20 mouse cellular contexts compared by ENCODE assay signal in genomic region chr11:107017339-107017886, GRCm38 (mm10). TPM values are rescaled to one million over a fixed set of nuclear protein-coding genes. Genes with fewer than 3 reads are reported as not detected.
DNase-seq lines count a peak whose midpoint lies in the region; ATAC-seq and TF ChIP-seq lines count a peak whose summit lies in the region.
"Had no signal": no experiment of that assay in that cellular context is flagged by ENCODE, and none has a peak within 500 bp of the region (broad histone marks: within the 10 kb centered on the region; RNA-seq: fewer than 3 reads in every experiment).

No protein-coding gene starts in this region.

- no peaks in the 10 kb centered on the region for H3K4me1 ChIP-seq in intestine, postnatal 0 days (replicated peaks; ENCODE audit: control insufficient read depth, insufficient read depth, low read length)
- peaks cover 5% of the 10 kb centered on the region; the same call in 1 of the 2 replicates for H3K4me1 ChIP-seq in intestine, embryonic 15.5 days (replicated peaks)
- peaks cover 13% of the 10 kb centered on the region for H3K4me1 ChIP-seq in liver, adult 2 months (ENCODE audit: control insufficient read depth, insufficient read depth, low read length)
- no peaks in the 10 kb centered on the region for H3K4me1 ChIP-seq in liver, embryonic 11.5 days (replicated peaks; ENCODE audit: control insufficient read depth, insufficient read depth, low read length)
- H3K4me1 ChIP-seq in lung, postnatal 0 days (ENCODE audit: insufficient read depth, low read depth, low read length) = no peaks in the 10 kb centered on the region
- no peaks in the 10 kb centered on the region for H3K4me1 ChIP-seq in stomach, postnatal 0 days (replicated peaks; ENCODE audit: control insufficient read depth, insufficient read depth)
- H3K4me1 ChIP-seq: embryonic facial prominence, embryonic 13.5 days; forebrain, embryonic 12.5 days; heart, embryonic 12.5 days had no signal

- peak; percentile 40 for TF ChIP-seq CTCF in intestine, postnatal 0 days (IDR thresholded peaks at IDR 0.05; ENCODE audit: low read depth)
- 0 out of 2 replicates have a peak, but pooled peaks have one; percentile 9 for TF ChIP-seq CTCF in liver, adult 2 months (IDR thresholded peaks at IDR 0.05; ENCODE audit: low read depth, low read length)
- TF ChIP-seq CTCF in lung, postnatal 0 days (IDR thresholded peaks at IDR 0.05) = peak; percentile 37
- TF ChIP-seq CTCF in stomach, postnatal 0 days (IDR thresholded peaks at IDR 0.05; ENCODE audit: low read depth) = peak; percentile 50

- no peaks in the 10 kb centered on the region for H3K27me3 ChIP-seq in intestine, postnatal 0 days (replicated peaks; ENCODE audit: control insufficient read depth, insufficient read depth, low read length)
- no peaks in the 10 kb centered on the region for H3K27me3 ChIP-seq in intestine, embryonic 15.5 days (replicated peaks)
- H3K27me3 ChIP-seq in liver, adult 2 months (ENCODE audit: control insufficient read depth, insufficient read depth, low read length) = no peaks in the 10 kb centered on the region
- no peaks in the 10 kb centered on the region for H3K27me3 ChIP-seq in liver, embryonic 11.5 days (replicated peaks; ENCODE audit: control insufficient read depth, insufficient read depth, low read length)
- H3K27me3 ChIP-seq in lung, postnatal 0 days (replicated peaks; ENCODE audit: insufficient read depth, low read length) = no peaks in the 10 kb centered on the region
- H3K27me3 ChIP-seq in stomach, postnatal 0 days (ENCODE audit: control insufficient read depth, insufficient read depth, low read length) = no peaks in the 10 kb centered on the region
- H3K27me3 ChIP-seq: embryonic facial prominence, embryonic 13.5 days; forebrain, embryonic 12.5 days; heart, embryonic 12.5 days had no signal

- ATAC-seq in intestine, postnatal 0 days = no peak
- no peak for ATAC-seq in intestine, embryonic 15.5 days
- ATAC-seq in liver, embryonic 11.5 days (replicated peaks; ENCODE audit: low FRiP score) = no peak
- ATAC-seq in lung, postnatal 0 days = no peak
- ATAC-seq in stomach, postnatal 0 days (ENCODE audit: low FRiP score, low TSS enrichment) = no peak
- ATAC-seq: forebrain, embryonic 16.5 days had no signal

- no peaks in the 10 kb centered on the region for H3K36me3 ChIP-seq in intestine, postnatal 0 days (ENCODE audit: control insufficient read depth, insufficient read depth)
- no peaks in the 10 kb centered on the region for H3K36me3 ChIP-seq in intestine, embryonic 15.5 days
- H3K36me3 ChIP-seq in liver, adult 2 months (ENCODE audit: control insufficient read depth, insufficient read depth, low read length) = no peaks in the 10 kb centered on the region
- H3K36me3 ChIP-seq in liver, embryonic 11.5 days (ENCODE audit: control insufficient read depth, insufficient read depth, low read length) = no peaks in the 10 kb centered on the region
- no peaks in the 10 kb centered on the region for H3K36me3 ChIP-seq in lung, postnatal 0 days (ENCODE audit: insufficient read depth, low read length)
- H3K36me3 ChIP-seq in stomach, postnatal 0 days (ENCODE audit: control insufficient read depth, insufficient read depth, low read length) = no peaks in the 10 kb centered on the region
- H3K36me3 ChIP-seq: embryonic facial prominence, embryonic 13.5 days; forebrain, embryonic 12.5 days; heart, embryonic 12.5 days; hindbrain, embryonic 10.5 days had no signal

- no peak overlapping the region for H3K27ac ChIP-seq in intestine, postnatal 0 days (ENCODE audit: low read depth, low read length)
- no peak overlapping the region for H3K27ac ChIP-seq in intestine, embryonic 15.5 days
- H3K27ac ChIP-seq in liver, adult 2 months (replicated peaks; ENCODE audit: insufficient read depth, low read depth, low read length) = peak overlapping the region; percentile 49
- no peak overlapping the region for H3K27ac ChIP-seq in liver, embryonic 11.5 days (ENCODE audit: low read depth, low read length)
- H3K27ac ChIP-seq in lung, postnatal 0 days (ENCODE audit: low read length) = no peak overlapping the region
- H3K27ac ChIP-seq in stomach, postnatal 0 days (replicated peaks) = no peak overlapping the region
- H3K27ac ChIP-seq: embryonic facial prominence, embryonic 13.5 days; forebrain, embryonic 12.5 days; hindbrain, embryonic 10.5 days; hindbrain, embryonic 14.5 days had no signal

- TF ChIP-seq POLR2A in liver, adult 2 months (IDR thresholded peaks at IDR 0.05; ENCODE audit: extremely low read depth, insufficient read depth, low read length) = no peak

- no peak overlapping the region for H3K4me3 ChIP-seq in intestine, postnatal 0 days (ENCODE audit: low read depth, low read length)
- no peak overlapping the region for H3K4me3 ChIP-seq in intestine, embryonic 15.5 days (replicated peaks)
- no peak overlapping the region for H3K4me3 ChIP-seq in liver, adult 2 months (ENCODE audit: insufficient read depth, low read depth, low read length)
- no peak overlapping the region for H3K4me3 ChIP-seq in liver, embryonic 11.5 days (ENCODE audit: low read depth, low read length)
- no peak overlapping the region for H3K4me3 ChIP-seq in lung, postnatal 0 days (ENCODE audit: low read depth, low read length)
- H3K4me3 ChIP-seq in stomach, postnatal 0 days (ENCODE audit: low read depth, low read length) = no peak overlapping the region
- H3K4me3 ChIP-seq: embryonic facial prominence, embryonic 13.5 days; forebrain, embryonic 12.5 days; heart, embryonic 12.5 days; hindbrain, embryonic 10.5 days had no signal

- peak; percentile 55 for DNase-seq in liver, adult 2 months (ENCODE audit: extremely low read depth, low read depth, low spot score)
- no peak for DNase-seq in liver, embryonic 11.5 days (ENCODE audit: low spot score)
- DNase-seq in lung, postnatal 0 days (ENCODE audit: low spot score) = peak; percentile 20
- no peak for DNase-seq in lung, adult 18-20 months
- DNase-seq in stomach, postnatal 0 days (ENCODE audit: low spot score) = no peak
- no peak for DNase-seq in adrenal gland, adult 2 months
- DNase-seq: adrenal gland, postnatal 14 days; cerebellum, adult 18-20 months; cerebellum, adult 9-11 months; cerebellum, postnatal 36 days; gastrocnemius, postnatal 25 days had no signal

- no peak overlapping the region for H3K9ac ChIP-seq in intestine, postnatal 0 days (ENCODE audit: low read depth, low read length)
- no peak overlapping the region for H3K9ac ChIP-seq in intestine, embryonic 15.5 days
- no peak overlapping the region for H3K9ac ChIP-seq in liver, adult 2 months (ENCODE audit: low read depth, low read length)
- H3K9ac ChIP-seq in liver, embryonic 11.5 days (ENCODE audit: low read depth, low read length) = no peak overlapping the region
- no peak overlapping the region for H3K9ac ChIP-seq in lung, postnatal 0 days (replicated peaks; ENCODE audit: low read depth)
- no peak overlapping the region for H3K9ac ChIP-seq in stomach, postnatal 0 days (ENCODE audit: low read length)
- H3K9ac ChIP-seq: embryonic facial prominence, embryonic 13.5 days; forebrain, embryonic 12.5 days; heart, embryonic 12.5 days; hindbrain, embryonic 14.5 days had no signal

- no peaks in the 10 kb centered on the region for H3K9me3 ChIP-seq in intestine, postnatal 0 days (ENCODE audit: control insufficient read depth)
- H3K9me3 ChIP-seq in intestine, embryonic 15.5 days = no peaks in the 10 kb centered on the region
- no peaks in the 10 kb centered on the region for H3K9me3 ChIP-seq in liver, embryonic 11.5 days (ENCODE audit: control insufficient read depth, low read length)
- no peaks in the 10 kb centered on the region for H3K9me3 ChIP-seq in lung, postnatal 0 days (ENCODE audit: low read length)
- no peaks in the 10 kb centered on the region for H3K9me3 ChIP-seq in stomach, postnatal 0 days (ENCODE audit: control insufficient read depth, low read length)
- H3K9me3 ChIP-seq: embryonic facial prominence, embryonic 13.5 days; forebrain, embryonic 12.5 days; heart, embryonic 12.5 days had no signal

- H3K4me2 ChIP-seq in intestine, postnatal 0 days (replicated peaks; ENCODE audit: low read depth) = no peak overlapping the region
- no peak overlapping the region for H3K4me2 ChIP-seq in intestine, embryonic 15.5 days (replicated peaks)
- H3K4me2 ChIP-seq in liver, embryonic 11.5 days = no peak overlapping the region
- no peak overlapping the region for H3K4me2 ChIP-seq in lung, postnatal 0 days (replicated peaks; ENCODE audit: low read depth, low read length)
- H3K4me2 ChIP-seq in stomach, postnatal 0 days (replicated peaks; ENCODE audit: low read depth) = no peak overlapping the region
- H3K4me2 ChIP-seq: embryonic facial prominence, embryonic 13.5 days; forebrain, embryonic 12.5 days; heart, embryonic 12.5 days; hindbrain, embryonic 14.5 days had no signal

- no peaks in the 10 kb centered on the region for H3K79me2 ChIP-seq in liver, adult 2 months (ENCODE audit: control insufficient read depth, insufficient read depth, low read length)

- no peak for TF ChIP-seq EP300 in lung, postnatal 0 days (IDR thresholded peaks at IDR 0.05)
- no peak for TF ChIP-seq EP300 in stomach, postnatal 0 days (optimal IDR thresholded peaks at IDR 0.05)

- WGBS in intestine, postnatal 0 days = 63% methylated on average over 6 of the region's 6 CpGs
- 56% methylated on average over 6 of the region's 6 CpGs for WGBS in intestine, embryonic 15.5 days
- whole genome bisulfite sequencing in liver, adult 2 months = 64% methylated on average over 6 of the region's 6 CpGs
- WGBS in liver, embryonic 11.5 days = 60% methylated on average over 6 of the region's 6 CpGs
- 52% methylated on average over 6 of the region's 6 CpGs for WGBS in lung, postnatal 0 days
- 54% methylated on average over 6 of the region's 6 CpGs for WGBS in stomach, postnatal 0 days

RNA-seq across cellular contexts. Expression of gene 1810010H24Rik, which starts 8.1 kb away (rescaled TPM):
- polyA plus RNA-seq in intestine, postnatal 0 days (2015; fragmentation: Nextera tagmentation; extraction: Ambion mirVana) = 9.6 and 9.9 TPM in 2 replicates
- 2.6 and 3.0 TPM in 2 replicates for polyA plus RNA-seq in intestine, embryonic 15.5 days (2015; fragmentation: Nextera tagmentation; extraction: Ambion mirVana)
- 3.0 and 3.5 TPM in 2 replicates for total RNA-seq in liver, adult 2 months (2014; rRNA removed)
- polyA plus RNA-seq in liver, adult 2 months (2012; rRNA removed) = 2.8 and 3.4 TPM in 2 replicates
- 1.9 and 2.1 TPM in 2 replicates for polyA plus RNA-seq in liver, embryonic 11.5 days (2014; fragmentation: Nextera tagmentation; extraction: Ambion mirVana)
- polyA plus RNA-seq in lung, postnatal 0 days (2015; fragmentation: Nextera tagmentation; extraction: Ambion mirVana) = 51.8 and 56.2 TPM in 2 replicates
- 6.3 and 6.8 TPM in 2 replicates for polyA plus RNA-seq in stomach, postnatal 0 days (2015; fragmentation: Nextera tagmentation; extraction: Ambion mirVana)
- 1 to 10 TPM; 2.7 to 3.1 TPM for total RNA-seq in adrenal gland, adult 2 months (2021)
- polyA plus RNA-seq in adrenal gland, adult 2 months (2012; rRNA removed) = 2.0 and 4.8 TPM in 2 replicates
- total RNA-seq: granulocyte monocyte progenitor cell, adult 5-6 weeks had no signal

RNA-seq across cellular contexts. Expression of gene Kpna2, which starts 18.1 kb away (rescaled TPM):
- polyA plus RNA-seq in intestine, postnatal 0 days (2015; fragmentation: Nextera tagmentation; extraction: Ambion mirVana) = 80.6 and 100 TPM in 2 replicates
- polyA plus RNA-seq in intestine, embryonic 15.5 days (2015; fragmentation: Nextera tagmentation; extraction: Ambion mirVana) = 357 and 384 TPM in 2 replicates
- 28.0 and 32.2 TPM in 2 replicates for total RNA-seq in liver, adult 2 months (2014; rRNA removed)
- 17.0 and 20.9 TPM in 2 replicates for polyA plus RNA-seq in liver, adult 2 months (2012; rRNA removed)
- polyA plus RNA-seq in liver, embryonic 11.5 days (2014; fragmentation: Nextera tagmentation; extraction: Ambion mirVana) = 448 and 517 TPM in 2 replicates
- 83.6 and 97.1 TPM in 2 replicates for polyA plus RNA-seq in lung, postnatal 0 days (2015; fragmentation: Nextera tagmentation; extraction: Ambion mirVana)
- polyA plus RNA-seq in stomach, postnatal 0 days (2015; fragmentation: Nextera tagmentation; extraction: Ambion mirVana) = 146 and 158 TPM in 2 replicates
- 10 to 100 TPM; 33.6 to 34.8 TPM for total RNA-seq in adrenal gland, adult 2 months (2021)
- polyA plus RNA-seq in adrenal gland, adult 2 months (2012; rRNA removed) = 6.5 and 7.0 TPM in 2 replicates

Comparison
In these comparisons a context has a peak if more than half of its experiments do, and no peak if none do; other contexts are left out.
1. DNase-seq: peak in liver, adult 2 months (single experiment) and lung, postnatal 0 days (single experiment); none in liver, embryonic 11.5 days (single experiment), lung, adult 18-20 months (0 of 2), stomach, postnatal 0 days (single experiment) and adrenal gland, adult 2 months (single experiment).
2. Peak in every context shown above with its lines, with median percentiles within 50 percentile points of each other: CTCF ChIP-seq.